Mouse (Mus musculus) testis, postnatal 10 days (tissue): ENCODE measurements at regions not wholly inside any gene's neighbourhood (a gene's known extent, or its start where the extent isn't known, plus 50 kb on each side); places are given as distances from the start of the nearest gene placed in this dataset.

Experiments
- DNase-seq: peaks from one replicate; pipeline ENCODE4 v3.0.0; 2021; ENCODE audit warnings: low spot score

DNA sequence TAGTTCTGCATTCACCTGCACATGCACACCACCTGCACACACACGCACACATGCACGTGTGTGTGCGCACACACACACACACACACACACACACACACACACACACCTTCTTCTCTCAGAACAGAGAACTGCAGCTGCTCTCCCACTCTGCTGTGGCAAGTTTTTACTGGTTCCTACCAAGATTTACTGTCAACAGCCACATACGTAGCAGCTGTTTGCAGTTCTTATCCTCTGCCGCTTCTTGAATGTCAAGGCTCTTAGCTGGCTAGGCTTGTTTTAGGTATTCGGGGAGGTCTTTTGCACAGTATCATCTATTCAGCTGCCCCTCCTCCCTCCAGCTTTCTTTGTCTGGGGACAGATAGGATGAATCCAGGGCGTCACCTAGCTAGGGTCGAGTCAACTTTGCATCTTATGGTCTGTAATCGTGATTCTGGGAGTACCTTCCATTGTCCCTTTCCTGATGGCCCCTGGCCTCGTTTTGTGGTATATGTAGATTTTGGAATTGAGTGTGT, 64.3 kb upstream of the Ercc4 start:
- no peak for DNase-seq

DNA sequence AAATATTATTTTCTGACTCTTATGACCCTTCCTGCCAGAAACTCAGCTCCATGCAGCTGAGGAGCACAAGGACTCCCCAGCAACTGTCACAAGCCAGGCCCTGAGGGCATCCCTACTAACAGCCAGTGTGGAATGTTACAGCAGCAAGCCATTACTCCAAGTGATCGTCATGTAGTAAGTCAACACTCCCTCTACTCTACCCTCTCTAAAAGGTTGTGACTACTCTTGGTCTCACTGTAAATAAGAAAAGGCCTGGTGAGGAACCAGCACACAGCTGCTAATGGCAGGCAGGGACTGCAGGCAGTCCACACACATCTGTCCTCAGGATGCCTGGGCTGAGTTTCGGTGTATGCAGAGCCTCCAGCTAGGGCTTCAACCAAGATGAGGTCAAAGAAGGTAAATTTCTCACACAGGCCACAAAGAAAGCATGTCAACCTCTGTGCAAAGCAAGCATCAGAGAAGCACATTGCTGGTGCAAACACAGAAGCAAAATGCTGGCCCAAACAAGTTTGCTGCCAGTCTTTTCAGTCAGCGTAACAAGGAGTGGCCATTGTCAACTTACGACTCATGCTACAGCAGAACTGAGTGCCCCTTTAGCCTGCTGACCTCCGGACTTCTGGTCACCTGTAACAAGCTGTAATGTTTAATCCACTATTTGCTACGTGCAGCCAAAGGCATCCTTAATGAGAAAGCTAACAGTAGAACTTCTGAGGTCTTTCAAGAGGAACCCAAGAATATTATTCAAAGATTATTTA, 62.9 kb upstream of the Ercc4 start:
- DNase-seq, result no peak

DNA sequence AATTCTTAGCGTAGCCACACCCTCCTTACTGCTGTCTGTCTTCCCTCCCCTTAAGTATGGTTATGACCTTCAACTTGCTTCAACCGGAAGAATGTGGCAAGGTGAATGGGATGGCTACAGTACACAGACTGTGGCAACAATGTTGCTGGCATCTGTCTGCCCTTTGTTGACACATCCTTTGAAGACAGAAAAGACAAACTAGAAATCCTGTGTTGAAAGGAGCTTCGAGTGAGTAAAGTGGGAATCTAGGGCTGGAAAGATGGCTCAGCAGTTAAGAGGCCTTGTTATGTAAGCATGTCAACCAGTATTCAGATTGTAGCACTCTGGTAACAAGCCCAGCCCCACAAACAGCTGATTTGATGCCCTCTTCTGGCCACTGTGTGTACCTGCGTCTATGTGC, 60.2 kb upstream of the Ercc4 start:
- DNase-seq, result no peak

DNA sequence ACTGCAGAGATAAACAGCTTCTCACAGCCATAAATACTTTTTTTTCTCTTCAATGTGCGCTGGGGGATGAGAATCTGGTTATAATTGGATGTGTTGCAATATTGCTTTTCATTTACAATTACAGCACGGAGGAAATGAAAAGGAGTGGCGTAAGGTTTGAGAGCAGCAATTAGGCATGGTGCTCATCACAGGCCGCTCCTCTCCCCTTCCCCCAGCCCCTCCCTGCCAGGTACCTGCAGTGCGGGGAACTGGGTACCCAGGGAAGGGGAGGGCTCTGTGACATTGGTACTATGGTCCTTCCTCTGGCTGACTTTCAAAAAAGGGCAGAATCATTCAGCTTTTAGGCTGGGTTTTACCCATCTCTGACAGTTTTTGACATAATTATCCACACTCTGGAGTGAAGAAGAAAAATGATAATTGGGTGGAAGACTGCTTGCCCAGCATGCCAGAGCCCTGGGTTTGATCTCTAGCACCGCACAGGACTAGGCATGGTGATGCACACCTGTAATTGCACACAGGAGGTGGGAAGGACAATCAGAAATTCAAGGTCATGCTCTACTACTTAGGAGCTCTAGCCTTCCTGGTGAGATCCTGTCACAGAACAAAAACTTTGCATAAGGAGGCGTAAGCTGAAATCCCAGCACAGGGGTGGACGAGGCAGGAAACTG, 59.1 kb upstream of the Ercc4 start:
- DNase-seq, result no peak

DNA sequence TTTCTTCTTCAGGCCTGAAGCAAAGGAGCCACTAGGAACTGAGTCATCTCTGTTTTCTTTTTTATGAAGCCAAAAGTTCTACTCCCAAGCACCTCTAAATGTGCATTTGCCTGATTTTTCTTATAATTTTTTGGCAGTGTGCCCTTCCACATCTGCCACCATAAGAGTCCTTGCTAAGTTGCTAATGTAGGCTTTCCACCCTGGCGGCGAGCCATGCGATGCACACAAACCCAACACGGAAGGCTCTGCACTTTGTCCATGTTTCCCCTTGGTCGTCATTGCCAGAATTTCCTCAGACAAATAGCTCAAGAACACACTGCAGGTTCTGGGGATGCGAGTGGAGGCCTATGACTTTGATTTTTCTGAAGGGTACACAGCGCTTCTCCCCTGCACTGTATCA, 54.5 kb upstream of the Ercc4 start:
- DNase-seq, result no peak
